Mouse (Mus musculus) megakaryocyte, embryonic 14.5 days (primary cell): ENCODE measurements around the gene Pde4dip.

Experiments
- FLI1 ChIP-seq: IDR thresholded peaks from 2 replicates; pipeline ENCODE4 v1.6.1; 2012; ENCODE audit warnings: low read length, inconsistent platforms, mixed read lengths
- GATA1 ChIP-seq: IDR thresholded peaks from 3 replicates; pipeline ENCODE4 v1.6.1; 2012; ENCODE audit warnings: mixed read lengths, low read length, inconsistent platforms, borderline replicate concordance

GRCm38 (mm10) chr3:97887785-97888167 is 731 bp downstream of the Pde4dip start:
- TF ChIP-seq GATA1: no peak
- TF ChIP-seq FLI1: no peak
